Mouse (Mus musculus): ENCODE measurements around the gene Cenpo. TPM values are rescaled to one million over a fixed set of nuclear protein-coding genes. Genes with fewer than 3 reads are reported as not detected.

Gene Cenpo
- polyA plus RNA-seq, 1 experiment from 2014 or later: 15.4 TPM

GRCm38 (mm10) chr12:4237481-4237880, 3.4 kb upstream of the Cenpo start:
- H3K9ac ChIP-seq: no peak overlapping the region
- H3K4me2 ChIP-seq: no peak overlapping the region
- no peaks in the 10 kb centered on the region for H3K27me3 ChIP-seq
- H3K4me3 ChIP-seq: no peak overlapping the region
- H3K4me1 ChIP-seq: peaks cover 11% of the 10 kb centered on the region
- no peak for ATAC-seq (ENCODE audit: insufficient number of reproducible peaks, insufficient read depth, low FRiP score, low TSS enrichment, low read depth)
- H3K27ac ChIP-seq: no peak overlapping the region
- WGBS: 96% methylated on average over 15 of the region's 15 CpGs
- H3K36me3 ChIP-seq: peaks cover 11% of the 10 kb centered on the region; the same call in 1 of the 2 replicates
- no peaks in the 10 kb centered on the region for H3K9me3 ChIP-seq

DNA sequence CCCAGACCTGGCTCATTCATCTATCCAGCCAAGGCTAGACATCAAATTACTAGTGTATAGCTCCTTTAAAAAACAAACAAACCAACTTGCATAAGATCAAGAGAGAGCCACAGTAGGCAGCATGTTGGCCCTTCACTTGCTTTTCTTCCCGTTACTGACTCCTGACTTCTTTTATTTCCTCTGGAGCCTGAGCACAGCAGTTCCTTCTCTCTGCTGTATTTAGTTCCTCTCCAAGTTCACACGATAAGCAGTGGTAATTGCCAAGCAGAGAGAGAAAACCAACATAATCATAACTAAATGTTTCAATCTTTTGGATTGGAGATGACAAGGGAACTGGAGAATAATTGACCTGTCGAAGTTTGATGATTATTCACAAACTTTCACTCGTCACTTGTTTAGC, 1.3 kb downstream of the Cenpo start:
- Histone ChIP-seq H3K27me3 (no peaks in the 10 kb centered on the region), H3K9me3 (no peaks in the 10 kb centered on the region), H3K4me2 (peak overlapping the region; percentile 77), H3K36me3 (peaks cover 34% of the 10 kb centered on the region), H3K27ac (no peak overlapping the region), H3K4me1 (peaks cover 15% of the 10 kb centered on the region), H3K9ac (peak overlapping the region; percentile 79), H3K4me3 (peak overlapping the region; percentile 78)
- WGBS: 40% methylated on average over 4 of the region's 4 CpGs
- no peak for ATAC-seq (ENCODE audit: insufficient number of reproducible peaks, insufficient read depth, low FRiP score, low TSS enrichment, low read depth)

GRCm38 (mm10) chr12:4230156-4230555, 3.9 kb downstream of the Cenpo start:
- peaks cover 15% of the 10 kb centered on the region for H3K4me1 ChIP-seq
- WGBS: 91% methylated on average over 7 of the region's 7 CpGs
- no peak overlapping the region for H3K4me2 ChIP-seq
- peaks cover 48% of the 10 kb centered on the region for H3K36me3 ChIP-seq
- no peak overlapping the region for H3K4me3 ChIP-seq
- H3K27me3 ChIP-seq: no peaks in the 10 kb centered on the region
- H3K9ac ChIP-seq: no peak overlapping the region
- no peaks in the 10 kb centered on the region for H3K9me3 ChIP-seq
- no peak overlapping the region for H3K27ac ChIP-seq
- no peak for ATAC-seq (ENCODE audit: insufficient number of reproducible peaks, insufficient read depth, low FRiP score, low TSS enrichment, low read depth)

DNA sequence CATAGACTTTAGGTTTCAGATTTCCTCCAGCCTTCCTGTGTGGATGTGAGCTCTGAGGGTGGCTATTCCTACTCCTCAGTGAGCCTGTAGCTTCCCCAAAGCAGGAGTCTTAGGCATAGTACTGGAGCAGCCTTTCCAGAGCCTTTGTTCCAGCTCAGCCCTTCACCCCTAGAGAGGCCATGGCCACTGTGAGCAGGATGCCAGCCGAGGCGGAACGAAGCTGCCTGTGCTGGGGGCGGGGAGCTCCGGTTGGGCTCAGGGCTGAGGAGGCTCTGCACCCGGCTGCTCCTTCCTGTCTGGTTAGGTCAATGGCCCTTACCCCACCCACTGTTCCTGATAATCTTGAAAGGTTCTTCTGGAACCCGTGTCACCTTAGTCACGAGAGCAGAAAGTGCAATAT, 21.2 kb downstream of the Cenpo start:
- 43% methylated on average over 8 of the region's 8 CpGs for WGBS
- Histone ChIP-seq H3K27me3 (no peaks in the 10 kb centered on the region), H3K4me3 (no peak overlapping the region), H3K27ac (no peak overlapping the region), H3K4me1 (0 out of 2 replicates have a peak, but pooled peaks cover 3% of the 10 kb centered on the region), H3K36me3 (peaks cover 95% of the 10 kb centered on the region), H3K9ac (no peak overlapping the region), H3K4me2 (no peak overlapping the region), H3K9me3 (no peaks in the 10 kb centered on the region)
- ATAC-seq (ENCODE audit: insufficient number of reproducible peaks, insufficient read depth, low FRiP score, low TSS enrichment, low read depth): no peak

DNA sequence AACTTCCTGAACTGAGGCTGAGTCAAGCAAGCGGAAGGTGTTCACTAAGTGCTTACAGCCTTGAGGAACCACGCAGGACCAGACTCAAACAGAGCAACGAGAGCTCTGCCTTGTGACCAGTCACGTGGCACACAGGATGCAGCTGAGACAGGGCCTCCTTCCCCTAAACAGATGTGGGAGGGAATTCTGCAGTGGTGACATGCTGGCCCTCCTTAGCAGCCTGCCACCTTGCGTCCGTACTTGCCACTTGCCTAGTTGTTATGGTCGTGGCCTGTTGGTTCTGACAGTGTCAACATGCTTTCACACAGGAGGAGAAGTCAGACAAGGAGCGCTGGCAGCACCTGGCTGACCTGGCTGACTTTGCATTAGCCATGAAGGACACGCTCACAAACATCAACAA, 22.9 kb downstream of the Cenpo start:
- Histone ChIP-seq H3K36me3 (peaks cover 95% of the 10 kb centered on the region), H3K4me1 (0 out of 2 replicates have a peak, but pooled peaks cover 3% of the 10 kb centered on the region), H3K4me2 (no peak overlapping the region), H3K9me3 (no peaks in the 10 kb centered on the region), H3K9ac (no peak overlapping the region), H3K27ac (no peak overlapping the region), H3K4me3 (no peak overlapping the region), H3K27me3 (no peaks in the 10 kb centered on the region)
- ATAC-seq (ENCODE audit: insufficient number of reproducible peaks, insufficient read depth, low FRiP score, low TSS enrichment, low read depth): no peak
- 83% methylated on average over 9 of the region's 9 CpGs for WGBS

- H3K4me3 ChIP-seq: no peak overlapping the region
- no peaks in the 10 kb centered on the region for H3K9me3 ChIP-seq
- no peak overlapping the region for H3K9ac ChIP-seq
- peaks cover 93% of the 10 kb centered on the region for H3K36me3 ChIP-seq
- H3K4me2 ChIP-seq: no peak overlapping the region
- ATAC-seq (ENCODE audit: insufficient number of reproducible peaks, insufficient read depth, low FRiP score, low TSS enrichment, low read depth): no peak
- 94% methylated on average over 9 of the region's 9 CpGs for WGBS
- H3K27ac ChIP-seq: no peak overlapping the region
- H3K27me3 ChIP-seq: no peaks in the 10 kb centered on the region
- 0 out of 2 replicates have a peak, but pooled peaks cover 3% of the 10 kb centered on the region for H3K4me1 ChIP-seq
Measured at GRCm38 (mm10) chr12:4209196-4209595, 24.9 kb downstream of the Cenpo start.

DNA sequence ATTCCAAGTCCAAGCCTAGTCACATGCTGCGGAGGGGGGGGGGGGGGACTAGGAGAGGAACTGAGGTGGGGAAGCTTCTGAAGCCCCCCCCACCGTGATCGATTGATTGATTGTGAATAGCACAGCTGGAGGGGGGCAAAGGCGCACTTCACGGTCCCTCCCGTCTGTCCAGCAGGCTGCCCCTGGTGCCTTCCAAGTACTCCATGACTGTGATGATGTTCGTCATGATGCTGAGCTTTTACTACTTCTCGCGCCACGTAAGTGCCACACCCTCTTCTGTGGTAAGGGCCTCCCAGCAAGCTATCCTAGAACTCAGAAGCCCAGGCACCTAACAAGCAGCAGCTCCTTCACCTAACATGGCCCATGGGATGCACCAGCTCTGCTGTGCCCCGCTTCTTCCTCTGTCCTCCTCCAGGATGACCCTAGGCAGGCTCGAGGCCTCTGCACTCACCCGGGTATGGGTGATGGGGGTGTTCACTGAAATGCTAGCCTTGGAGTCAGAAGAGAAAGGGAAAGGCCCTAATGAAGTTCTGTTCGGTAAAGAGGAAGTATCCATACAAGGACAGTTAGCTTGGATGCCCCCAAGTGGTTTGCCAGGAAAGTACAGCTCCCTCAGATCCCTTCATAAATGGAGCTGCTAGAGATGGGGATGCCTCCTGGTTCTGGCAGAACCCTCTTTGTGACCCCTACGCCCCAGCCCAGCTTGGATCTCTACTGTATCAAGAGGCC, 25.5 kb downstream of the Cenpo start:
- Histone ChIP-seq H3K36me3 (peaks cover 92% of the 10 kb centered on the region), H3K27me3 (no peaks in the 10 kb centered on the region), H3K4me3 (no peak overlapping the region), H3K27ac (no peak overlapping the region), H3K9me3 (no peaks in the 10 kb centered on the region), H3K9ac (no peak overlapping the region), H3K4me2 (no peak overlapping the region), H3K4me1 (0 out of 2 replicates have a peak, but pooled peaks cover 3% of the 10 kb centered on the region)
- WGBS: 77% methylated on average over 15 of the region's 15 CpGs
- no peak for ATAC-seq (ENCODE audit: insufficient number of reproducible peaks, insufficient read depth, low FRiP score, low TSS enrichment, low read depth)

DNA sequence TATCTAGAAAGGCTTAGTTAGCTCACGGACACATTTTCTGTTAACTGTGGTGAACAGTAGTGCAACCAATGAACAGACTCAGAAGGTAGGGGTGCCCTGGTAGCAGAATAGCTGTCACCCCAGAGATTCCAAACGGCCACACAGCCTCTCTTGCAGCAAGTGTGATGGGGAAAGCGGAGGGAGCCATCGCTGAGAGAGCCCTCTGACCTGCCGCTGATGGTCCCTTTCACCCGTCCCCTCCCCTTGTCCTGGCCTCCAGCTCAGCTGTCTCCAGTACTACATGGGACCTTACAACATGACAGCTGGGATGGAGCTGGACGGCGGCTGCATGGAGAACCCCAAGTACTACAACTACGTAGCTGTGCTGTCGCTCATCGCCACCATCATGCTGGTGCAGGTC, 28.0 kb downstream of the Cenpo start:
- H3K27me3 ChIP-seq: no peaks in the 10 kb centered on the region
- peaks cover 93% of the 10 kb centered on the region for H3K36me3 ChIP-seq
- no peak overlapping the region for H3K9ac ChIP-seq
- H3K4me1 ChIP-seq: no peaks in the 10 kb centered on the region
- H3K4me2 ChIP-seq: no peak overlapping the region
- no peak overlapping the region for H3K27ac ChIP-seq
- no peaks in the 10 kb centered on the region for H3K9me3 ChIP-seq
- no peak overlapping the region for H3K4me3 ChIP-seq
- 92% methylated on average over 11 of the region's 11 CpGs for WGBS
- ATAC-seq (ENCODE audit: insufficient number of reproducible peaks, insufficient read depth, low FRiP score, low TSS enrichment, low read depth): no peak

DNA sequence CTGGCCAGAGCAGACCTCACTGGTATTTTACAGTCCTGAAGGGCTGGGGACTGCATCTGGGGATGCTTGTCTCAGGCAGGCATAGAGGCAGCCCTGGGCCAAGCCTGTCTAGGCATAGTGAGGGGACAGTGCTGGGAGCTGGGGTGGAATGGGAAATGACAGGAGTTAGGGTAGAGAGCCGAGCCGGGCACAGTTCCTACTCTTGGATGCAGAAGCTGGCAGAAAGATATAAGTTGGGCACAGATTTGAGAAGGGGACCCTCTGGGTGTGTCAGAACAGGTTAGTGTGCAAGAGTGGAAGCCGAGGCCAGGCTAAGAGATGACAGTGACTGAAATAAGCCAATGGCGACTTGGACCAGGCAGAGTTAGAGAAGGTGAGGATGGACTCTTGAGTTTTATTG, 31.9 kb downstream of the Cenpo start:
- no peak for ATAC-seq (ENCODE audit: insufficient number of reproducible peaks, insufficient read depth, low FRiP score, low TSS enrichment, low read depth)
- no peaks in the 10 kb centered on the region for H3K4me1 ChIP-seq
- H3K27me3 ChIP-seq: no peaks in the 10 kb centered on the region
- no peak overlapping the region for H3K4me2 ChIP-seq
- H3K27ac ChIP-seq: no peak overlapping the region
- 92% methylated on average over 4 of the region's 4 CpGs for WGBS
- H3K9me3 ChIP-seq: no peaks in the 10 kb centered on the region
- no peak overlapping the region for H3K9ac ChIP-seq
- H3K4me3 ChIP-seq: no peak overlapping the region
- H3K36me3 ChIP-seq: peaks cover 93% of the 10 kb centered on the region

GRCm38 (mm10) chr12:4201454-4202200, 32.5 kb downstream of the Cenpo start:
- Histone ChIP-seq H3K9me3 (no peaks in the 10 kb centered on the region), H3K36me3 (peaks cover 92% of the 10 kb centered on the region), H3K9ac (no peak overlapping the region), H3K4me2 (no peak overlapping the region), H3K27me3 (no peaks in the 10 kb centered on the region), H3K4me1 (no peaks in the 10 kb centered on the region), H3K27ac (no peak overlapping the region), H3K4me3 (no peak overlapping the region)
- 83% methylated on average over 13 of the region's 13 CpGs for WGBS
- no peak for ATAC-seq (ENCODE audit: insufficient number of reproducible peaks, insufficient read depth, low FRiP score, low TSS enrichment, low read depth)

DNA sequence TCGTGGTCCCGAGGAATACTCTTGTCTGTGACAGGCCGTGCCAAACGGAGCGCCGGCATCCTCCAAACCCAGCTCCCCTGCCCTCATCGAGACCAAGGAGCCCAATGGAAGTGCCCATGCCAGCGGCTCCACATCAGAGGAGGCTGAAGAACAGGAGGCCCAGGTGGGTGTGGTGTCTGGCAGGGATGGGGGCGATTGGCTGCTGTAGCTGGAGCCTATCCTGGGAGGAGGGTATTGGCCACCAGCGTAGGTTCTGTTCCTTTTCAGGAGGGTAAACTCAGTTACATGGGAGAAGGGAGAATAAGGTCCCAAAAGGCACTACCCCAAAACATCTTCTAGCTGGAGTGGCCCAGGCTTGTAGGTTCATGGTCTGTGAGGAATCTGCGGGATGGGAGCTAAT, 34.8 kb downstream of the Cenpo start:
- Histone ChIP-seq H3K4me2 (no peak overlapping the region), H3K9me3 (no peaks in the 10 kb centered on the region), H3K27ac (no peak overlapping the region), H3K4me1 (no peaks in the 10 kb centered on the region), H3K4me3 (no peak overlapping the region), H3K36me3 (peaks cover 89% of the 10 kb centered on the region), H3K27me3 (no peaks in the 10 kb centered on the region), H3K9ac (no peak overlapping the region)
- ATAC-seq (ENCODE audit: insufficient number of reproducible peaks, insufficient read depth, low FRiP score, low TSS enrichment, low read depth): no peak
- WGBS: 97% methylated on average over 11 of the region's 11 CpGs

- H3K9me3 ChIP-seq: no peaks in the 10 kb centered on the region
- no peak overlapping the region for H3K4me2 ChIP-seq
- H3K36me3 ChIP-seq: peaks cover 88% of the 10 kb centered on the region
- no peak overlapping the region for H3K27ac ChIP-seq
- peaks cover 4% of the 10 kb centered on the region for H3K4me1 ChIP-seq
- no peak for ATAC-seq (ENCODE audit: insufficient number of reproducible peaks, insufficient read depth, low FRiP score, low TSS enrichment, low read depth)
- H3K4me3 ChIP-seq: no peak overlapping the region
- H3K27me3 ChIP-seq: no peaks in the 10 kb centered on the region
- 88% methylated on average over 4 of the region's 4 CpGs for WGBS
- no peak overlapping the region for H3K9ac ChIP-seq
Measured at GRCm38 (mm10) chr12:4198702-4199101, 35.4 kb downstream of the Cenpo start.
